Mouse (Mus musculus) stomach, postnatal 0 days (tissue): ENCODE results near the gene Gipc2.

Experiments
- CTCF ChIP-seq: IDR thresholded peaks from 2 replicates; pipeline ENCODE4 v1.5.1; 2016; ENCODE audit warnings: antibody characterized with exemption, low read depth, mild to moderate bottlenecking, moderate library complexity
- EP300 ChIP-seq: optimal IDR thresholded peaks from 2 replicates; pipeline ENCODE3; 2016; ENCODE audit warnings: antibody characterized with exemption

DNA sequence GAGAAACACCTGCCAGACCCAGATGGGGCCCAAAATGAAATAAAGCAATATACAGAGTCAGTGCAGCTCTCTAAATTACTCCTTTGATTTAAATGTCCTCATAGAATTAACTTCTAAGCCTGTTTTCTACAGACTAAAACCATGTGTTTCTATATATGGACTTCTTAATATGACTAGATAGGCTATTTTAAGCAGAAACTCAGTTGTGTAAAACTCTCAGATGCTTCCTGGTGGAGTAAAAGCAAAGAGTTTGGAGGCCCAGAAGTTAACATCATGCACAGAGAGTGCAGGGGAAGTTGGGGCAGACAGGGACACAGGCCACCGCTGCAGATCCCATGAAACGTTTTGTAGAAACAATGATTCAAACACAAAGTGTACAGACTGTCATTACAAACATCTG is 107.8 kb downstream of the Gipc2 start:
- TF ChIP-seq EP300 (no peak), CTCF (no peak)
